Mouse (Mus musculus): Measurements from ENCODE around the gene Mdm1.

- TF ChIP-seq CTCF (IDR thresholded peaks at IDR 0.05) (no peak), EP300 (IDR thresholded peaks at IDR 0.05) (no peak)
These were observed at the start of gene Mdm1 for GRCm38 (mm10) chr10:118141018-118141883.
